Mouse (Mus musculus) liver, embryonic 14.5 days (tissue): ENCODE measurements around the gene Ebf1.

Experiments used
- CTCF ChIP-seq: IDR thresholded peaks from 2 replicates; pipeline ENCODE4 v1.5.1; 2016; ENCODE audit warnings: antibody characterized with exemption, low read depth, control low read depth
- EP300 ChIP-seq: IDR thresholded peaks from 2 replicates; pipeline ENCODE4 v1.6.1; 2016; ENCODE audit warnings: antibody characterized with exemption, low read depth

GRCm38 (mm10) chr11:44979391-44979790 is 362.3 kb downstream of the Ebf1 start:
- TF ChIP-seq CTCF (no peak), EP300 (no peak)
